Mouse (Mus musculus): ENCODE measurements at regions not wholly inside any gene's neighbourhood (a gene's known extent, or its start where the extent isn't known, plus 50 kb on each side); places are given as distances from the start of the nearest gene placed in this dataset.

GRCm38 (mm10) chr19:56225518-56225917 lies 61.4 kb upstream of the Habp2 start:
- H3K27me3 ChIP-seq (replicated peaks; ENCODE audit: control insufficient read depth, insufficient read depth, low read length): 0 out of 2 replicates have a peak, but pooled peaks cover 4% of the 10 kb centered on the region
- no peaks in the 10 kb centered on the region for H3K9me3 ChIP-seq (replicated peaks; ENCODE audit: control insufficient read depth, low read length)
- H3K4me1 ChIP-seq (ENCODE audit: control insufficient read depth, insufficient read depth, low read length): peaks cover 5% of the 10 kb centered on the region
- H3K4me3 ChIP-seq (ENCODE audit: low read depth, low read length): no peak overlapping the region
- no peak overlapping the region for H3K27ac ChIP-seq (ENCODE audit: low read depth, low read length)
- DNase-seq (ENCODE audit: low spot score) (no peak), ATAC-seq (no peak)
- no peak overlapping the region for H3K9ac ChIP-seq (ENCODE audit: low read length)
- no peaks in the 10 kb centered on the region for H3K36me3 ChIP-seq (ENCODE audit: control insufficient read depth, insufficient read depth, low read length)
- H3K4me2 ChIP-seq (ENCODE audit: low read length): no peak overlapping the region
- WGBS: 89% methylated on average over 3 of the region's 3 CpGs

DNA sequence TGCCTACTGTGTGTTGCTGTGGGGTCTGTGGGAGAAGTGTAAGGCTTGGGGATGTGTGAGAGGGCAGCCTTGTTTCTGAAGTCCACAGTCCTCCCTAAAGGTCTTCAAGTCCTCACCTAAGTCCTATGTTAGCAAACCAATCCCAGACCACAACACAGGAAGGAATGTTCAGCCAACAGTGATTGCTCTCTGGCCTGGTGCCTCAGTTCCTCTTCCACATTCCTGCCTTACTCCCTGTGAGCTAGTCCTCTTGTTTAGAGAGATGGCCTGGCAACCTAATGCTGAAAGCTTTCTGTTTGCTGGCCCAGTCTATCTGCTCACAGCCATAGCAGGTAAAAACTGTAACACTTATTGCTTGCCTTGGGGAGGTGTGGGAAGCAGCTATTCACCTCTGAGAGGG lies 58.4 kb upstream of the Habp2 start:
- H3K4me3 ChIP-seq (ENCODE audit: low read depth, low read length): no peak overlapping the region
- no peaks in the 10 kb centered on the region for H3K27me3 ChIP-seq (replicated peaks; ENCODE audit: control insufficient read depth, insufficient read depth, low read length)
- no peaks in the 10 kb centered on the region for H3K36me3 ChIP-seq (ENCODE audit: control insufficient read depth, insufficient read depth, low read length)
- no peak overlapping the region for H3K4me2 ChIP-seq (ENCODE audit: low read length)
- no peak overlapping the region for H3K27ac ChIP-seq (ENCODE audit: low read depth, low read length)
- H3K9ac ChIP-seq (ENCODE audit: low read length): no peak overlapping the region
- DNase-seq (ENCODE audit: low spot score) (no peak), ATAC-seq (no peak)
- peaks cover 10% of the 10 kb centered on the region for H3K4me1 ChIP-seq (ENCODE audit: control insufficient read depth, insufficient read depth, low read length)
- H3K9me3 ChIP-seq (replicated peaks; ENCODE audit: control insufficient read depth, low read length): no peaks in the 10 kb centered on the region; the same call in 1 of the 2 replicates

DNA sequence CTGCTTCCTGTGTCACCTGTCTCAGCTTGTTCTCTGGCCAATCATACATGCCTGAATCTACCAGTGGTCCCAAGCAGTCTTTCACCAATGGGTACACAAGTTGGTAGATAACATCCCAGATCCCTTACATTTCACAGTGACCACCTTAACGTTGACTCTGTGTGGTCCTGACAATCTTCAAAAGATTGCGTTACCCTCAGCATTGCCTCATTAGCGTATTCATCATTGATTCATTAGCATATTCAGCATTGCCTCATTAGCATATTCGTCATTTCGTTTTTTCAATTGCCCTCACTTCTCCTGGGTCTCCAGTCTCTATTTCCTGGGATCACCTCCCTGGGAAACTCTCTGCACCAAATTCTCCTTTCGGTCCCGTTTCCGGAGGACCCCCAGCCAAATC lies 55.5 kb upstream of the Habp2 start:
- H3K4me3 ChIP-seq (ENCODE audit: low read depth, low read length): no peak overlapping the region
- peak overlapping the region; percentile 52; the same call in 1 of the 2 replicates for H3K27ac ChIP-seq (ENCODE audit: low read depth, low read length)
- H3K9me3 ChIP-seq (replicated peaks; ENCODE audit: control insufficient read depth, low read length): no peaks in the 10 kb centered on the region; the same call in 1 of the 2 replicates
- ATAC-seq (peak; percentile 75), DNase-seq (ENCODE audit: low spot score) (peak; percentile 57)
- H3K9ac ChIP-seq (ENCODE audit: low read length): no peak overlapping the region
- no peaks in the 10 kb centered on the region for H3K27me3 ChIP-seq (replicated peaks; ENCODE audit: control insufficient read depth, insufficient read depth, low read length)
- H3K4me1 ChIP-seq (ENCODE audit: control insufficient read depth, insufficient read depth, low read length): peaks cover 15% of the 10 kb centered on the region
- 23% methylated on average over 8 of the region's 8 CpGs for WGBS
- H3K36me3 ChIP-seq (ENCODE audit: control insufficient read depth, insufficient read depth, low read length): no peaks in the 10 kb centered on the region
- H3K4me2 ChIP-seq (ENCODE audit: low read length): peak overlapping the region; percentile 39

GRCm38 (mm10) chr19:56231849-56232248 lies 55.1 kb upstream of the Habp2 start:
- WGBS: 9% methylated on average over 9 of the region's 9 CpGs
- no peaks in the 10 kb centered on the region; the same call in 1 of the 2 replicates for H3K9me3 ChIP-seq (replicated peaks; ENCODE audit: control insufficient read depth, low read length)
- H3K9ac ChIP-seq (ENCODE audit: low read length): no peak overlapping the region
- peak overlapping the region; percentile 39 for H3K4me2 ChIP-seq (ENCODE audit: low read length)
- H3K27ac ChIP-seq (ENCODE audit: low read depth, low read length): peak overlapping the region; percentile 52; the same call in 1 of the 2 replicates
- no peaks in the 10 kb centered on the region for H3K36me3 ChIP-seq (ENCODE audit: control insufficient read depth, insufficient read depth, low read length)
- H3K4me3 ChIP-seq (ENCODE audit: low read depth, low read length): no peak overlapping the region
- H3K27me3 ChIP-seq (replicated peaks; ENCODE audit: control insufficient read depth, insufficient read depth, low read length): no peaks in the 10 kb centered on the region
- peak; percentile 63 for ATAC-seq
- peak; percentile 75 for DNase-seq (ENCODE audit: low spot score)
- H3K4me1 ChIP-seq (ENCODE audit: control insufficient read depth, insufficient read depth, low read length): peaks cover 15% of the 10 kb centered on the region

DNA sequence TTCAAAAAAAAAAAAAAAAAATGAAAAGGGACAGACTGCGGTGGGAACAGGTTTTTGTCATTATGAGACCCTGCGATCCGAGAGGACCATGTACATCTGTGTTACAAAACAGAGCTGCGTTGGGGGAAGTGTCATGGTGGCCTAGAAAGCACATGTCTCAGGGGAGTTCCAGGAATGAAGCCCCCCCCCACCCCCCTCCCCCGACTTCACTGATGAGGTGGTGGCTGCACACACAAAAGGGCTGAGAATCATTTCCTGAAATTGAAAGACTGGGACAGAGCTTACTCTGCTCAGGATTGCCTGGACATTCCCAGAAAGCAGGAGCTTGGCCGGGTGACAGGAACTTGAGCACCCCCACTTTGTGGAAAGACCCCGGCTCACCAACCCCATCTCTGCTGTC lies 54.7 kb upstream of the Habp2 start:
- Histone ChIP-seq H3K27me3 (replicated peaks; ENCODE audit: control insufficient read depth, insufficient read depth, low read length) (no peaks in the 10 kb centered on the region), H3K27ac (ENCODE audit: low read depth, low read length) (0 out of 2 replicates have a peak overlapping the region, but pooled peaks have one; percentile 44), H3K36me3 (ENCODE audit: control insufficient read depth, insufficient read depth, low read length) (no peaks in the 10 kb centered on the region), H3K4me3 (ENCODE audit: low read depth, low read length) (no peak overlapping the region), H3K4me2 (ENCODE audit: low read length) (peak overlapping the region; percentile 39; the same call in 1 of the 2 replicates), H3K9ac (ENCODE audit: low read length) (no peak overlapping the region), H3K4me1 (ENCODE audit: control insufficient read depth, insufficient read depth, low read length) (peaks cover 15% of the 10 kb centered on the region), H3K9me3 (replicated peaks; ENCODE audit: control insufficient read depth, low read length) (no peaks in the 10 kb centered on the region; the same call in 1 of the 2 replicates)
- 20% methylated on average over 7 of the region's 7 CpGs for WGBS
- no peak for DNase-seq (ENCODE audit: low spot score)
- peak; percentile 50; the same call in 1 of the 2 replicates for ATAC-seq

DNA sequence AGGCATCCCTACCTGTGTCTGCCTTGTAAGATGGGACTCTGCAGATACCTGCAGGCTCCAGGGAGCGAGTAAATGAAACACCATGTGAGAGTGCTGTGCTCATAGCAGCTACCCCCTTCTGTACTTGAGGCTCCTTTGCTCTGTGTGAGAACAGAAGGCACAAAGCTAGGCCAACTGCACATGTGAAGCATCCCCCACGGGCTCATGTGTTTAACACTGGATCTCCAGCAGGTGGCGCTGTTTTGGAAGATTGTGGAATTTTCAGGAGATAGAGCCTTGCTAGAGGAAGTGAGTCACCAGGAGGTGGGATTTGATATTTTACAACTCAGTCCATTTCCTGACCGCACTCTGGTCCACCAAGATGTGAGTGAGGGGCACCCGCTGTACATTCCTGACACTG lies 54.0 kb upstream of the Habp2 start:
- no peak overlapping the region for H3K4me3 ChIP-seq (ENCODE audit: low read depth, low read length)
- peaks cover 15% of the 10 kb centered on the region for H3K4me1 ChIP-seq (ENCODE audit: control insufficient read depth, insufficient read depth, low read length)
- 97% methylated on average over 5 of the region's 5 CpGs for WGBS
- no peaks in the 10 kb centered on the region; the same call in 1 of the 2 replicates for H3K9me3 ChIP-seq (replicated peaks; ENCODE audit: control insufficient read depth, low read length)
- DNase-seq (ENCODE audit: low spot score) (no peak), ATAC-seq (no peak)
- H3K36me3 ChIP-seq (ENCODE audit: control insufficient read depth, insufficient read depth, low read length): no peaks in the 10 kb centered on the region
- no peak overlapping the region for H3K9ac ChIP-seq (ENCODE audit: low read length)
- no peaks in the 10 kb centered on the region for H3K27me3 ChIP-seq (replicated peaks; ENCODE audit: control insufficient read depth, insufficient read depth, low read length)
- no peak overlapping the region for H3K27ac ChIP-seq (ENCODE audit: low read depth, low read length)
- no peak overlapping the region for H3K4me2 ChIP-seq (ENCODE audit: low read length)

DNA sequence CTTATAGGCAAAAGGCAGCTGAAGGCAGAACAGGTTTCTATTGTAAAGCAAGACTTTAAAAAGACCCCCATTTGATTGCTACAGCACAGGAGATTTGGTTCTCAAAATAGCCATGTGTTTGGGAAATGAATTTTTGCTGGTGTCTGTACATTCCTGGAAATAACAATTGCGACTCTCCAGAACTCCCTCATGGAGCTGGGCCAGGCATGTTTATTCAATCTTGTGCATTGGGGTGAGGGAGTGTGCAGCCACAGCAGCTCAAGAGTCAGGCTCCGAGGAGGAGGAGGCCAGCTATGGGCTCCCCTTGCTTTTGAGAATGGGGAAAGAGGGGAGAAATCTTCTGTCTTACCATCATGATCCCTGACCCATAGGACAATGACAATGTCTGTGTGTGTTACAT lies 51.9 kb upstream of the Habp2 start:
- Histone ChIP-seq H3K27me3 (replicated peaks; ENCODE audit: control insufficient read depth, insufficient read depth, low read length) (no peaks in the 10 kb centered on the region), H3K4me2 (ENCODE audit: low read length) (no peak overlapping the region), H3K4me1 (ENCODE audit: control insufficient read depth, insufficient read depth, low read length) (peaks cover 15% of the 10 kb centered on the region), H3K4me3 (ENCODE audit: low read depth, low read length) (no peak overlapping the region), H3K9ac (ENCODE audit: low read length) (no peak overlapping the region), H3K27ac (ENCODE audit: low read depth, low read length) (no peak overlapping the region), H3K36me3 (ENCODE audit: control insufficient read depth, insufficient read depth, low read length) (no peaks in the 10 kb centered on the region), H3K9me3 (replicated peaks; ENCODE audit: control insufficient read depth, low read length) (no peaks in the 10 kb centered on the region; the same call in 1 of the 2 replicates)
- WGBS: 69% methylated on average over 2 of the region's 2 CpGs
- ATAC-seq (no peak), DNase-seq (ENCODE audit: low spot score) (no peak)
